Mouse (Mus musculus): Measurements from ENCODE around the gene Micall1. TPM values are rescaled to one million over a fixed set of nuclear protein-coding genes. Genes with fewer than 3 reads are reported as not detected.

Gene Micall1
- polyA plus RNA-seq, 1 experiment from 2014 or later = 1.0 TPM

Other genes with a start within 250 kb of the Micall1 start
- 20.7 and 23.7 TPM in 2 replicates for gene Gga1, start 231.7 kb upstream of the Micall1 start, polyA plus RNA-seq (2015; fragmentation: Nextera tagmentation; extraction: Ambion mirVana)
- gene Gm49510, start 209.2 kb upstream of the Micall1 start, polyA plus RNA-seq (2015; fragmentation: Nextera tagmentation; extraction: Ambion mirVana) = 0.15 and 0.16 TPM in 2 replicates
- gene Sh3bp1, start 209.1 kb upstream of the Micall1 start, polyA plus RNA-seq (2015; fragmentation: Nextera tagmentation; extraction: Ambion mirVana) = 17.7 and 22.2 TPM in 2 replicates
- gene Pdxp, start 195.0 kb upstream of the Micall1 start, polyA plus RNA-seq (2015; fragmentation: Nextera tagmentation; extraction: Ambion mirVana) = 6.9 and 7.4 TPM in 2 replicates
- gene Lgals1, start 182.2 kb upstream of the Micall1 start, polyA plus RNA-seq (2015; fragmentation: Nextera tagmentation; extraction: Ambion mirVana) = 683 and 710 TPM in 2 replicates
- gene Nol12, start 174.0 kb upstream of the Micall1 start, polyA plus RNA-seq (2015; fragmentation: Nextera tagmentation; extraction: Ambion mirVana) = 45.6 and 48.9 TPM in 2 replicates
- gene Triobp, start 161.2 kb upstream of the Micall1 start, polyA plus RNA-seq (2015; fragmentation: Nextera tagmentation; extraction: Ambion mirVana) = 12.9 and 18.8 TPM in 2 replicates
- gene H1f0, start 80.4 kb upstream of the Micall1 start, polyA plus RNA-seq (2015; fragmentation: Nextera tagmentation; extraction: Ambion mirVana) = 85.3 and 101 TPM in 2 replicates
- 0.13 and 0.20 TPM in 2 replicates for gene Galr3, start 67.0 kb upstream of the Micall1 start, polyA plus RNA-seq (2015; fragmentation: Nextera tagmentation; extraction: Ambion mirVana)
- 47.9 and 49.6 TPM in 2 replicates for gene Ankrd54, start 46.0 kb upstream of the Micall1 start, polyA plus RNA-seq (2015; fragmentation: Nextera tagmentation; extraction: Ambion mirVana)
- 171 and 185 TPM in 2 replicates for gene Eif3l, start 33.7 kb upstream of the Micall1 start, polyA plus RNA-seq (2015; fragmentation: Nextera tagmentation; extraction: Ambion mirVana)
- 233 and 235 TPM in 2 replicates for gene Polr2f, start 32.1 kb downstream of the Micall1 start, polyA plus RNA-seq (2015; fragmentation: Nextera tagmentation; extraction: Ambion mirVana)
- 0.61 and 0.74 TPM in 2 replicates for gene 1700088E04Rik, start 32.4 kb downstream of the Micall1 start, polyA plus RNA-seq (2015; fragmentation: Nextera tagmentation; extraction: Ambion mirVana)
- 0.06 and 0.10 TPM in 2 replicates for gene Sox10, start 56.3 kb downstream of the Micall1 start, polyA plus RNA-seq (2015; fragmentation: Nextera tagmentation; extraction: Ambion mirVana)
- gene Pick1, start 120.3 kb downstream of the Micall1 start, polyA plus RNA-seq (2015; fragmentation: Nextera tagmentation; extraction: Ambion mirVana) = 10.5 and 10.6 TPM in 2 replicates
- gene Gm49486, start 120.5 kb downstream of the Micall1 start, polyA plus RNA-seq (2015; fragmentation: Nextera tagmentation; extraction: Ambion mirVana) = not detected in 2 replicates
- not detected in 2 replicates for gene Slc16a8, start 145.9 kb downstream of the Micall1 start, polyA plus RNA-seq (2015; fragmentation: Nextera tagmentation; extraction: Ambion mirVana)
- gene Baiap2l2, start 176.6 kb downstream of the Micall1 start, polyA plus RNA-seq (2015; fragmentation: Nextera tagmentation; extraction: Ambion mirVana) = 1.8 and 2.3 TPM in 2 replicates
- gene Pla2g6, start 219.5 kb downstream of the Micall1 start, polyA plus RNA-seq (2015; fragmentation: Nextera tagmentation; extraction: Ambion mirVana) = 11.4 and 14.9 TPM in 2 replicates
- gene Maff, start 237.7 kb downstream of the Micall1 start, polyA plus RNA-seq (2015; fragmentation: Nextera tagmentation; extraction: Ambion mirVana) = 0.95 and 1.1 TPM in 2 replicates

All from liver, embryonic 13.5 days (tissue).